Mouse (Mus musculus) brain, adult 2 months (tissue): ENCODE measurements around the gene Fitm1.

Experiments used
- DNase-seq: peaks from one replicate; pipeline ENCODE4 v3.0.0; 2011; ENCODE audit warnings: low read depth, low spot score

The Fitm1 gene

GRCm38 (mm10) chr14:55575302-55575701, at the start of gene Fitm1:
TSS of gene Fitm1 (plus strand) at chr14:55575617.
- DNase-seq, result no peak

- no peak for DNase-seq
These were observed 48.7 kb upstream of the Fitm1 start for GRCm38 (mm10) chr14:55526674-55527073.

- DNase-seq, result peak; percentile 87
These were observed 47.5 kb upstream of the Fitm1 start for GRCm38 (mm10) chr14:55527940-55528339.

- DNase-seq, result peak; percentile 50
These were observed 39.2 kb upstream of the Fitm1 start for GRCm38 (mm10) chr14:55536116-55536745.

GRCm38 (mm10) chr14:55540067-55540786, 35.2 kb upstream of the Fitm1 start, which contains the start of gene Pck2:
TSS of gene Pck2 (plus strand) at chr14:55540266.
- peak; percentile 95 for DNase-seq

- peak; percentile 93 for DNase-seq
These were observed 34.6 kb upstream of the Fitm1 start for GRCm38 (mm10) chr14:55540787-55541321.

GRCm38 (mm10) chr14:55542268-55542667, 33.1 kb upstream of the Fitm1 start:
- DNase-seq, result no peak

- peak; percentile 54 for DNase-seq
These were observed 31.1 kb upstream of the Fitm1 start for GRCm38 (mm10) chr14:55544334-55544733.

- peak; percentile 56 for DNase-seq
These were observed 25.2 kb upstream of the Fitm1 start for GRCm38 (mm10) chr14:55550191-55550590.

GRCm38 (mm10) chr14:55551347-55551746, 24.1 kb upstream of the Fitm1 start:
- DNase-seq, result no peak

- no peak for DNase-seq
These were observed 23.6 kb upstream of the Fitm1 start for GRCm38 (mm10) chr14:55551794-55552193.

GRCm38 (mm10) chr14:55554635-55555034, 20.8 kb upstream of the Fitm1 start:
- DNase-seq, result no peak

- no peak for DNase-seq
These were observed 19.6 kb upstream of the Fitm1 start for GRCm38 (mm10) chr14:55555788-55556187.

GRCm38 (mm10) chr14:55557003-55557402, 18.4 kb upstream of the Fitm1 start:
- DNase-seq, result peak; percentile 89

- DNase-seq, result no peak
These were observed 17.8 kb upstream of the Fitm1 start for GRCm38 (mm10) chr14:55557587-55557986.

- no peak for DNase-seq
These were observed 16.5 kb upstream of the Fitm1 start for GRCm38 (mm10) chr14:55558740-55559448.

- peak; percentile 97 for DNase-seq
These were observed 15.6 kb upstream of the Fitm1 start, which contains the start of gene Dcaf11 for GRCm38 (mm10) chr14:55559799-55560201. TSS of gene Dcaf11 (plus strand) at chr14:55560006.

- DNase-seq, result peak; percentile 100
These were observed 15.0 kb upstream of the Fitm1 start, which contains the start of gene A730061H03Rik for GRCm38 (mm10) chr14:55560202-55561073. TSS of gene A730061H03Rik (minus strand) at chr14:55560406.

- no peak for DNase-seq
These were observed 13.6 kb upstream of the Fitm1 start for GRCm38 (mm10) chr14:55561860-55562259.

GRCm38 (mm10) chr14:55563249-55563648, 12.2 kb upstream of the Fitm1 start:
- no peak for DNase-seq

GRCm38 (mm10) chr14:55565748-55566147, 9.7 kb upstream of the Fitm1 start:
- DNase-seq, result no peak
